Mouse (Mus musculus): ENCODE measurements around the gene Lingo3. TPM values are rescaled to one million over a fixed set of nuclear protein-coding genes. Genes with fewer than 3 reads are reported as not detected.

The Lingo3 gene
- polyA plus RNA-seq (2014; fragmentation: Nextera tagmentation; extraction: Ambion mirVana), result 0.33 and 0.36 TPM in 2 replicates

DNA sequence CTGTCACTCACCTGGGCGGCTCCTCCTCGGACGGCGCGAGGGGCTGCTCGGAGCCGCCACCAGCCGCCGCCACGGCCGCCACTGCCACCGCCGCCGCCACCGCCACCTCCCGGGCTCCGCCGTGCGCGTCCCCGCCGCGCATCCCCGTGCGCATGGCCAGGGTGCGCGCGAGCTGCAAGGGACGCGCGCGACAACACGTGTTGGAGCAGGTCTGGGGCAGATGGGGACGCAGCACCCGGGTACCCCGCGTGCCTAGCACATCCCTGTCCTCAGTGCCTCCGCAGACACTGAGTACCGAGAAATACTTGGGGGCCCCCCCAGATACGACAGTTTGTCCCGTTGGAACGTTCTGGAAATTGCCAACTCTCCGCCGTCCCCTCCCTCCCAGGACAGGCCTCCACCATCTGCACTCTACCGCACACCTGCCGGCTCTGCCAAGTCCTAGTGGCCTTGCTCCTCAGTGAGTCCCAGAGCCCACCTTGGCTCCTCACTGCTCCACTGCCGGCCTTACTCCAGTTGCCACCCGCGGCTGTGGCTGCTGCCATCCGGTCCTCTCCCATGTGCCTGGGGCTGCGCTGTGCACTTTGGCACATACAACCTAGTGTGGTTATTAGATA is at the start of gene Lingo3:
Gene Lingo3, minus strand, starts transcription at position 109 of the 617 bp plus-strand sequence.
- H3K27ac ChIP-seq (replicated peaks; ENCODE audit: low read depth, low read length), result no peak within 1 kb of the TSS
- 5% methylated on average over 37 of the region's 51 CpGs for WGBS
- ATAC-seq (ENCODE audit: insufficient number of reproducible peaks, low FRiP score, low TSS enrichment, low read depth) (no peak), DNase-seq (ENCODE audit: low spot score) (no peak)
- peaks cover 10% of the 10 kb centered on the region; the same call in 1 of the 2 replicates for H3K4me1 ChIP-seq (ENCODE audit: control insufficient read depth, insufficient read depth, low read length)
- H3K27me3 ChIP-seq (ENCODE audit: control insufficient read depth, insufficient read depth, low read length), result peaks cover 37% of the 10 kb centered on the region
- H3K9me3 ChIP-seq (ENCODE audit: control insufficient read depth, low read length), result no peaks in the 10 kb centered on the region
- peak within 1 kb of the TSS; percentile 50 for H3K9ac ChIP-seq (ENCODE audit: low read length)
- peak within 1 kb of the TSS; percentile 75 for H3K4me2 ChIP-seq (ENCODE audit: low read depth, severe bottlenecking)
- no peaks in the 10 kb centered on the region for H3K36me3 ChIP-seq (ENCODE audit: control insufficient read depth, insufficient read depth, low read length)
- H3K4me3 ChIP-seq (ENCODE audit: low read depth, low read length), result peak within 1 kb of the TSS; percentile 31

DNA sequence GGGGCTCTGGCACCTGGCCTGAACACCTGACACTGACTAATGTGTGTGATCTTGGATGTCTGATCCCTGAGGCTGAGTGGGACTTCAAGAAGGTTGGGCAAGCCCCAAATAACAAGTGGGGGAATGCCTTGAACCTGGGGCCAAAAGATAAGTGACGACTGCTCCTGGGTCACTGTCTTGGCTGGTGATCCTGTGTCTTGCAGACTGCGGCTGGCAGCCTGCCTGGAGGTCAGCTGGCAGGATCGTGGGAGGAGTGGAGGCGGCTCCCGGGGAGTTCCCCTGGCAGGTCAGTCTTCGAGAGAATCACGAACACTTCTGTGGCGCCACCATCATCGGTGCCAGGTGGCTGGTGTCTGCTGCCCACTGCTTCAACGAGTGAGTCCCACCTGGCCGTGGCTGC is 43.3 kb upstream of the Lingo3 start:
- H3K9ac ChIP-seq (ENCODE audit: low read length), result no peak overlapping the region
- no peaks in the 10 kb centered on the region for H3K9me3 ChIP-seq (ENCODE audit: control insufficient read depth, low read length)
- H3K36me3 ChIP-seq (ENCODE audit: control insufficient read depth, insufficient read depth, low read length), result no peaks in the 10 kb centered on the region
- H3K4me2 ChIP-seq (ENCODE audit: low read depth, severe bottlenecking), result no peak overlapping the region
- no peak overlapping the region for H3K4me3 ChIP-seq (ENCODE audit: low read depth, low read length)
- H3K27me3 ChIP-seq (ENCODE audit: control insufficient read depth, insufficient read depth, low read length), result peaks cover 15% of the 10 kb centered on the region
- ATAC-seq (ENCODE audit: insufficient number of reproducible peaks, low FRiP score, low TSS enrichment, low read depth), result no peak
- DNase-seq (ENCODE audit: low spot score), result no peak
- H3K4me1 ChIP-seq (ENCODE audit: control insufficient read depth, insufficient read depth, low read length), result 0 out of 2 replicates have a peak, but pooled peaks cover 2% of the 10 kb centered on the region
- WGBS, result 73% methylated on average over 11 of the region's 11 CpGs
- H3K27ac ChIP-seq (replicated peaks; ENCODE audit: low read depth, low read length), result no peak overlapping the region

GRCm38 (mm10) chr10:80881301-80881700 is 37.5 kb upstream of the Lingo3 start:
- 24% methylated on average over 10 of the region's 10 CpGs for WGBS
- H3K27ac ChIP-seq (replicated peaks; ENCODE audit: low read depth, low read length), result no peak overlapping the region
- H3K27me3 ChIP-seq (ENCODE audit: control insufficient read depth, insufficient read depth, low read length), result no peaks in the 10 kb centered on the region
- no peak overlapping the region for H3K4me3 ChIP-seq (ENCODE audit: low read depth, low read length)
- no peaks in the 10 kb centered on the region for H3K9me3 ChIP-seq (ENCODE audit: control insufficient read depth, low read length)
- H3K9ac ChIP-seq (ENCODE audit: low read length), result no peak overlapping the region
- no peak overlapping the region for H3K4me2 ChIP-seq (ENCODE audit: low read depth, severe bottlenecking)
- no peaks in the 10 kb centered on the region for H3K36me3 ChIP-seq (ENCODE audit: control insufficient read depth, insufficient read depth, low read length)
- DNase-seq (ENCODE audit: low spot score), result peak; percentile 88
- H3K4me1 ChIP-seq (ENCODE audit: control insufficient read depth, insufficient read depth, low read length), result no peaks in the 10 kb centered on the region
- no peak for ATAC-seq (ENCODE audit: insufficient number of reproducible peaks, low FRiP score, low TSS enrichment, low read depth)

- WGBS, result 80% methylated on average over 2 of the region's 2 CpGs
- H3K9ac ChIP-seq (ENCODE audit: low read length), result no peak overlapping the region
- H3K36me3 ChIP-seq (ENCODE audit: control insufficient read depth, insufficient read depth, low read length), result no peaks in the 10 kb centered on the region
Measured at GRCm38 (mm10) chr10:80880901-80881300, 37.1 kb upstream of the Lingo3 start.

DNA sequence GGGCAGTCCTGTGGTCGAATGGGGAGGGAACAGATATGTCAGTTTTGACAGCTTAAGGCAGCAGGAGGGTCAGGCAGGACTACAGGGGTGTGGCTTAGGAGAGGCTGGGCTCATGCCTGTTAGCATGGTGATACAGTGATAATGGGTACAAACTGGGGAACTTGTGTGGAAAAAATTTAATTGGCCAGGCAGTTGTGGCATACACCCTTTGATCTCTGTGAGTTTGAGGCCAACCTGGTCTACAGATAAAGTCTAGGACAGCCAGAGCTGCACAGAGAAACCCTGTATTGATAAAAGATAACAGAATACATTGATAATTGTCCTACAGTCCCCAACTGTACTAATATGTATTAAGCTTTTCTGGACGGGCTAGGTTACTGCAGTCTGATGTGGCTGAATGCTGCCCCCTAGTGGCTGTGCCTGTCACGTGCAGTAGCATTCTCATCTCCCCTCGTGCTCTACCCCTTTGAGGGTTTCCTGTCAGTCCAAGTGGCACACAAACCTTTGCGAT is 36.3 kb upstream of the Lingo3 start:
- Histone ChIP-seq H3K9ac (ENCODE audit: low read length) (no peak overlapping the region), H3K4me3 (ENCODE audit: low read depth, low read length) (no peak overlapping the region), H3K9me3 (ENCODE audit: control insufficient read depth, low read length) (no peaks in the 10 kb centered on the region), H3K4me2 (ENCODE audit: low read depth, severe bottlenecking) (no peak overlapping the region), H3K27ac (replicated peaks; ENCODE audit: low read depth, low read length) (no peak overlapping the region), H3K36me3 (ENCODE audit: control insufficient read depth, insufficient read depth, low read length) (no peaks in the 10 kb centered on the region), H3K4me1 (ENCODE audit: control insufficient read depth, insufficient read depth, low read length) (no peaks in the 10 kb centered on the region), H3K27me3 (ENCODE audit: control insufficient read depth, insufficient read depth, low read length) (no peaks in the 10 kb centered on the region)
- WGBS, result 22% methylated on average over 5 of the region's 5 CpGs
- ATAC-seq (ENCODE audit: insufficient number of reproducible peaks, low FRiP score, low TSS enrichment, low read depth) (no peak), DNase-seq (ENCODE audit: low spot score) (peak; percentile 78)

More at GRCm38 (mm10) chr10:80880901-80881300, 37.1 kb upstream of the Lingo3 start:
- ATAC-seq (ENCODE audit: insufficient number of reproducible peaks, low FRiP score, low TSS enrichment, low read depth) (no peak), DNase-seq (ENCODE audit: low spot score) (no peak)
- Histone ChIP-seq H3K4me1 (ENCODE audit: control insufficient read depth, insufficient read depth, low read length) (no peaks in the 10 kb centered on the region), H3K9me3 (ENCODE audit: control insufficient read depth, low read length) (no peaks in the 10 kb centered on the region), H3K27ac (replicated peaks; ENCODE audit: low read depth, low read length) (no peak overlapping the region), H3K4me3 (ENCODE audit: low read depth, low read length) (no peak overlapping the region), H3K4me2 (ENCODE audit: low read depth, severe bottlenecking) (no peak overlapping the region), H3K27me3 (ENCODE audit: control insufficient read depth, insufficient read depth, low read length) (no peaks in the 10 kb centered on the region)

DNA sequence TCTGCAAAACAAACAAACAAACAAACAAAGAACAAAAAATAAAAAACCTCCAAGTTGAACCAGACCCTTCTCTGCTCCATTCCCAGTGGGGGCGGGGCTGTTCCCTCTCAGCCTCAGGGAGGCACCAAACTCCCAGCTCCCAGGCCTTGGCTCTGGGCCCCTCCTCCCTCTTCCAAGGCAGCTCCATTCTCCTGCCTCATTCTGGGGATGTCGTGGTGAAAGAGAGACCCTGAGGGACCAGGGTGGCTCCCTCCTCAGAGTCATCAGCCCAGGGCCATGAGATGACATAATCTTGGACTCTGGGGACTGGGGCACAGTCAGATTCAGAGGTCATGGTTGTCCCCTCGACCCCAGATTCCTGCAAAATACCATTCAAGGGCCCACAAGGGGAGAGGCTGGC is 32.8 kb upstream of the Lingo3 start:
- H3K4me2 ChIP-seq (ENCODE audit: low read depth, severe bottlenecking), result no peak overlapping the region
- no peak for DNase-seq (ENCODE audit: low spot score)
- no peak overlapping the region for H3K27ac ChIP-seq (replicated peaks; ENCODE audit: low read depth, low read length)

DNA sequence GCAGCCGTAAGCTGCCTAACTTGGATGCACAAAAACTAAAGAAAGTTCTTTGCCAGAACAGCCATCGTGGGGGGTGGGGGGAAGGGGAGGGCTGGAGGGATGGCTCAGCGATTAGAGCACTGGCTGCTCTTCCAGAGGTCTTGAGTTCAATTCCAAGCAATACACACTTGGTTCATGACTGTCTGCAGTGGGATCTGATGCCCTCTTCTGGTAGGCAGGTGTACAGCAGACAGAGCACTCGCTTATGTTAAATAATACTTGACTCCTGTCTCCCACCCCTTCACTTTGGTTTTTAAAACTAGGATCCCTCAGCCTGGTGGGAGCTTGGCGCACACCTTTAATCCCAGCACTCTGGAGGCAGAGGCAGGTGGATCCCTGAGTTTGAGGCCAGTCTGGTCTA is 32.2 kb upstream of the Lingo3 start:
- Histone ChIP-seq H3K9ac (ENCODE audit: low read length) (no peak overlapping the region), H3K4me3 (ENCODE audit: low read depth, low read length) (no peak overlapping the region), H3K27ac (replicated peaks; ENCODE audit: low read depth, low read length) (no peak overlapping the region), H3K4me1 (ENCODE audit: control insufficient read depth, insufficient read depth, low read length) (no peaks in the 10 kb centered on the region), H3K27me3 (ENCODE audit: control insufficient read depth, insufficient read depth, low read length) (no peaks in the 10 kb centered on the region), H3K4me2 (ENCODE audit: low read depth, severe bottlenecking) (no peak overlapping the region), H3K9me3 (ENCODE audit: control insufficient read depth, low read length) (no peaks in the 10 kb centered on the region), H3K36me3 (ENCODE audit: control insufficient read depth, insufficient read depth, low read length) (no peaks in the 10 kb centered on the region)
- peak; percentile 74 for DNase-seq (ENCODE audit: low spot score)
- 34% methylated on average over 5 of the region's 5 CpGs for WGBS
- no peak for ATAC-seq (ENCODE audit: insufficient number of reproducible peaks, low FRiP score, low TSS enrichment, low read depth)

More for the DNA sequence above, 32.8 kb upstream of the Lingo3 start:
- no peaks in the 10 kb centered on the region for H3K4me1 ChIP-seq (ENCODE audit: control insufficient read depth, insufficient read depth, low read length)
- no peaks in the 10 kb centered on the region for H3K9me3 ChIP-seq (ENCODE audit: control insufficient read depth, low read length)
- H3K4me3 ChIP-seq (ENCODE audit: low read depth, low read length), result no peak overlapping the region
- H3K36me3 ChIP-seq (ENCODE audit: control insufficient read depth, insufficient read depth, low read length), result no peaks in the 10 kb centered on the region
- H3K9ac ChIP-seq (ENCODE audit: low read length), result no peak overlapping the region
- H3K27me3 ChIP-seq (ENCODE audit: control insufficient read depth, insufficient read depth, low read length), result no peaks in the 10 kb centered on the region
- ATAC-seq (ENCODE audit: insufficient number of reproducible peaks, low FRiP score, low TSS enrichment, low read depth), result no peak
- WGBS, result 13% methylated on average over 3 of the region's 3 CpGs

- no peaks in the 10 kb centered on the region for H3K36me3 ChIP-seq (ENCODE audit: control insufficient read depth, insufficient read depth, low read length)
- no peaks in the 10 kb centered on the region for H3K27me3 ChIP-seq (ENCODE audit: control insufficient read depth, insufficient read depth, low read length)
- DNase-seq (ENCODE audit: low spot score), result no peak
- ATAC-seq (ENCODE audit: insufficient number of reproducible peaks, low FRiP score, low TSS enrichment, low read depth), result no peak
- no peaks in the 10 kb centered on the region for H3K9me3 ChIP-seq (ENCODE audit: control insufficient read depth, low read length)
- H3K4me3 ChIP-seq (ENCODE audit: low read depth, low read length), result no peak overlapping the region
- 81% methylated on average over 9 of the region's 9 CpGs for WGBS
- H3K4me2 ChIP-seq (ENCODE audit: low read depth, severe bottlenecking), result no peak overlapping the region
- no peaks in the 10 kb centered on the region for H3K4me1 ChIP-seq (ENCODE audit: control insufficient read depth, insufficient read depth, low read length)
- H3K27ac ChIP-seq (replicated peaks; ENCODE audit: low read depth, low read length), result no peak overlapping the region
- H3K9ac ChIP-seq (ENCODE audit: low read length), result no peak overlapping the region
Measured at GRCm38 (mm10) chr10:80874035-80874434, 30.2 kb upstream of the Lingo3 start.

Measured in limb, embryonic 11.5 days (tissue).